Mouse (Mus musculus) adipocyte (in vitro differentiated cells): Measurements from ENCODE around the gene Gm10190.
A peak's percentile ranks its signal among the peaks of the same experiment; 100 is the strongest.

ENCODE experiments used
- DNase-seq: peaks from one replicate; pipeline ENCODE4 v3.0.0-alpha.2; 2016; ENCODE audit warnings: low spot score

Gene Gm10190

DNA sequence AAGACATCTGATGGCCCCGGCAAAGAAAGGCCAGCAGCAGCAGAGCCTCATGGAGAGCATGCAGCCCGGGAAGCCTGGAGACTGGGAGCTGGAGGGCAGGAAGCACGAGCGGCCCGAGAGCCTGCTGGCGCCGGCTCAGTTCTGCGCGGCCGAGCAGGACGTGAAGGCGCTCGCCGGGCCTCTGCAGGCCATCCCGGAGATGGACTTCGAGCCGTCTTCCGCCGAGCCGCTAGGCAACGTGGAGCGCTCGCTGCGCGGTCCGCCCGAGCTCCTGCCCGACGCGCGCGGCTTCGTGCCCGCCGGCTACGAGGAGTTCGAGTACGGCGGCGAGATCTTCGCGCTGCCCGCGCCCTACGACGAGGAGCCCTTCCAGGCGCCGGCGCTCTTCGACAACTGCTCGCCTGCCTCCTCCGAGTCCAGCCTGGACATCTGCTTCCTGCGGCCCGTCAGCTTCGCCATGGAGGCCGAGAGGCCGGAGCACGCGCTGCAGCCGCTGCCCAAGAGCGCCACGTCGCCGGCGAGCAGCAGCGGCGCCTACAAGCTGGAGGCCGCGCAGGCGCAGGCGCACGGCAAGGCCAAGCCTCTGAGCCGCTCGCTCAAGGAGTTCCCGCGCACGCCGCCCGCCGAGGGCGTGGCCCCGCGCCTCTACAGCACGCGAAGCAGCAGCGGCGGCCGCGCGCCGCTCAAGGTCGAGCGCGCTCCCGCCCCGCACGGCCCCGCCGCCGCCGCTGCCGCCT lies at the start of gene Gm10190:
Gene Gm10190, minus strand, starts transcription at position 553 of the 737 bp plus-strand sequence.
- DNase-seq: no peak

GRCm38 (mm10) chr17:80420998-80421397 lies 47.7 kb upstream of the Gm10190 start:
- DNase-seq: no peak

DNA sequence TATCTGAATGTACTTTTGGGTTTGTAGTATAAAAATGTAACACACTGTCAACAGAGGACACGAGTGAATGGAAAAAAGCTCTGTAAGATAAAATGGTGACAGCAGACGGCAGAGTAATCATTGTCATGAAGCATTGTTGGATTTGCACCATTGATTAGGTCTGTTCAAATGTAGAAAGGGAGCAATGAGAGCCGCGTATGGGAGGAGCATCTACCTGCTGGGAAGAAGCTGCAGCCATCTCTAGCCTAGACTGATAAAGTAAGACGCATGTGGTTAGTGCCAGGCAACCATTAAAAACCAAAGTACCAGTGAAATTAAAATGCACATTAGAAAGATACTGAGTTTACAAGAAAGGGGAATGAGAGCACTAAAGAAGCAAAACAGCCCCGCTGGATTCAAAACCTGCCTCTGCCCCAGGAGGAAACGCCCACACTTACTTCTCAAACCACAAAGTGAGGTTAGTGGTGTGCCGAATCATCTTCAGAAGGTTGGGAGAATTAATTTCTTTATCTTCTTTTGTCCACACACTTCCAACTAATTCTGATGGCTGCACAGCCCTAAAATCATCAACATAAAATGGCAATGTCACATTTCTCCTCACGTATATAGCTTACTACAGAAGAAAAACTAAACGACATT lies 45.4 kb upstream of the Gm10190 start:
- no peak for DNase-seq

DNA sequence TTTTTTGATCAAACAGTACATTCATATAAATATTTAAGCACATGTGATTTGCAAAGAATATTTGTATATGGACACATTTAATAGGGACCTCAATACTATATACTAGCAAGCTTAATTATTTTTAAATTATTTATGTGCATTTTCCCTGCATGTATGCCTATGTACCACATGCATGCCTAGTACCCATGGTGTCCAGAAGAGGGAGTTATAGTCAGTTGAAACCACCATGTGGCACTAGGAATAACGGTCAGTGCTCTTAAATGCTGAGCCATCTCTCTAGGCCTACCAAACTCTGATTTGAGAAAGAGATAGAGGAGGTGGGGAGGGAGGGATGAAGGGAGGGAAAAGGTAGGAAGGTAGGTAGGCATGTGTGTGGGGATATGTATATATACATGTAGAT lies 37.8 kb upstream of the Gm10190 start:
- DNase-seq: no peak

DNA sequence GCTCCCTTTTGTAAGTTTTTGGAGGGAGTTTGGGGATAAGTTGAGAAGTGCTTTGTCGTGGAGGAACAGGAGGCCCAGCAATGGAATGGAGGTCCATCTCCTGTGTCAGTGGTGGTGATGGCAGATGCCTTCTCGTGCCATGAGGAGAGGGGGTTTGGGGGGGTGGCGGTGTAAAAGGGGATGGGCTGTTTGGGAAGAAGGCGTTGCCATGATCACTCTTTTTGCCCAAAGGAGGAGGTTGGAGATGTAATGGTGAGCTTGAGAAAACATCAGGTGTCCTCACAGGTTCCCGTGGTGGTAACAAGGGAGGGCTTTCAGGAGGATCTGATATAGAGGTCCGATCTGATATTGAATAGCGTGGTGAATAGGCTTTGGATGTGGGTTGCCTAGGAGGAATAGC lies 24.9 kb upstream of the Gm10190 start:
- DNase-seq: no peak

DNA sequence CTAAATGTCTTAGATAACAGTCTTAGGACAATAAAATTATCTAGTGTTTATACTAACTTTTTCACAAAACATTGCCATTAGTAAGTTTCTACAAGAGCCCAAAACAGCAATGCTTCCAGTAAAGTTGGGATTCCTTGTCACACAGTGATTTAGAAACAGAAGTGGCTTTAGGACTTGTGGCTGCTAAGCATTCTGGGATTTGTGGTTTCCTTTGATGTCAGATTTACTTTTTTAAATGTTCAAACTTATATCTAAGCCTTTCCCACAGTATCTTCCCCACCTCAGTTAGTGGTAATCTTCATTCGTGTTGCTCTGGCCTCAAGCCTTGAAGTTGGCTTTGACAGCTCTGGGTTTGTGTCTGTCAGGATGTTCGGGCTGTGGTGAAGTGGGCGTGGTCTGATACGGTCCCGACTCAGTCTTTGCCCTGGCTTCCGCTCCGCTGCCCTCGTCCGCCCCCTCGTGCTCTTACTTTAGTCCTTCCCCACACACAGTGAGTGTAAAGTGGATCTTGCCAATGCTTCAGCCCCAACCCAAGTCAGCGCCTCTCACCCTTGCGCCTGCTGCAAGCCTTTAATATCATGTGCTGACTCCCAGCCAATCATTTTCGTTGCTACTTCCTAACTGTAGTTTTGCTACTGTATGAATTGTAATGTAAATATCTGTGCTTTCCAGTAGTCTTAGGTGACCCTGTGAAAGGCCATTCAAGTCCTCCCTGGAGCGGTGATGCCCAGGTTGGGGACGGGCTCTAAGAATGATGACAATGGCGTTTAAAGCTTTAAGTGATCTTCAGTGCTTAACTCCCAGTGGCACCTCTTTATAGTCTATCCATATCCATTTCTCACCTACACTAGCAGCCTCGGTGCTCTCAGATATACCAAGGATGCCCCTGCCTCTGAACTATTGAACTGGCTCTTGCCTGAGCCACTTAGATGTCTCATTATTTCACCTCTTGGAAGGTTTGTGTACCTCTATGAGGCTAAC lies 18.4 kb upstream of the Gm10190 start:
- no peak for DNase-seq

DNA sequence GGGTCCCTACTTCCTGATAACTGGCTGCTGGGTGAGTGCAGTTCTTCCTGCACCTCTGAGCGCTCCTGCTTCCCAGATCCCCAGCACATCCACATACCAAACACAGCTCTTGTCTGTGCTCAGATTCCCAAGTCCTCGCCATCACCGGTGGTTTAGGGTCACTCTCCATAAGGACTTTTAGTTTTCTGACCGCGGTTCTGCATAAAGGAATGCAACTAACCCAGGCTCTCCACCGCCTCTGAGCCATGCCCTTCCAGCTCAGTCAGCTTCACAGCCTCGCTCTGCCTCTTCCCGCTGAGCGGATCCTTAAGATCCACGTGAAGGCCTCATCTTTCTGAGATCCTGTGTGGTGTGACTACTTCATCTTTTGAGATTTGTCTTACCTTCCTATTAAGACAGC lies 16.7 kb upstream of the Gm10190 start:
- DNase-seq: no peak

- DNase-seq: peak; percentile 20
Measured at GRCm38 (mm10) chr17:80385671-80386070, 12.3 kb upstream of the Gm10190 start.

- DNase-seq: peak; percentile 42
Measured at GRCm38 (mm10) chr17:80378386-80378785, 5.0 kb upstream of the Gm10190 start.

DNA sequence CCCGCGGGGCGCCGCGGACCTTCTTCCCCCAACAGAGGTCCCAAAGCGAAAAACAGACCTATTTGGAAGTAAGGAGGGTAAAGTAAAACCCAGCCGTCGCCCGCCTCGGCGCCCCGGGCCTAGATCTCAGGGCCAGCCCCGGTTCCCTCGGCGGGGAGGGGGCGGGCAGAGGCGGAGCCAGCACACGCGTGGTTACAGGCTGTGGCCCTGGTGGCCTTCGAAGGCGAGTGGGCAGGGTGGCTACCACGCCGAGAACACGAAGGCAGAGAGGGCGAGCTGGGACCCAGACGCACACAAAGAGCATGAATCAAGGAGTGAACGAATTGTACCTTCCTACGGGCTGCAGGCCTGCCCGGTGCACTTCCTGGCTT lies 370 bp upstream of the Gm10190 start:
- DNase-seq: no peak

GRCm38 (mm10) chr17:80368606-80369005 lies 4.7 kb downstream of the Gm10190 start:
- no peak for DNase-seq

DNA sequence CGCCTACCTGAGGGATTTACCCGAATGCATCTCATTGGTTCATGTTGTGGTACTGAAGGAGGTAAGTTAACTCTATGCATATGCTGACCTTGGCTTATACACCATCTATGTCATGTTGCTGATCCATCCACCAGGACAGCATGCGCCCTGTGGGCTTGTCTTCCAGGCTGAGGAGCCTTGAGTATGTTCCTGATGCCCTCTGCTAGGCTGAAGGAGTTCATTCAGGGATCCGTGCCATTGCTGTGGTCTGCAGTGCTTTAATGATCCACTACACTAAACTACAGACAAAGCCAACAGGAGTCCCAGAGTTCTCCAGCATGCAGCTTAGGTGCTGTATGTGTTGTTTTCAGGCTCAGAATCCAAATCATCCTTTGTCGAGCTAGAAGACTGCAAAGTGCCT lies 6.1 kb downstream of the Gm10190 start:
- peak; percentile 62 for DNase-seq

GRCm38 (mm10) chr17:80360245-80360644 lies 13.1 kb downstream of the Gm10190 start:
- no peak for DNase-seq

- DNase-seq: no peak
Measured at GRCm38 (mm10) chr17:80347234-80347633, 26.1 kb downstream of the Gm10190 start.

DNA sequence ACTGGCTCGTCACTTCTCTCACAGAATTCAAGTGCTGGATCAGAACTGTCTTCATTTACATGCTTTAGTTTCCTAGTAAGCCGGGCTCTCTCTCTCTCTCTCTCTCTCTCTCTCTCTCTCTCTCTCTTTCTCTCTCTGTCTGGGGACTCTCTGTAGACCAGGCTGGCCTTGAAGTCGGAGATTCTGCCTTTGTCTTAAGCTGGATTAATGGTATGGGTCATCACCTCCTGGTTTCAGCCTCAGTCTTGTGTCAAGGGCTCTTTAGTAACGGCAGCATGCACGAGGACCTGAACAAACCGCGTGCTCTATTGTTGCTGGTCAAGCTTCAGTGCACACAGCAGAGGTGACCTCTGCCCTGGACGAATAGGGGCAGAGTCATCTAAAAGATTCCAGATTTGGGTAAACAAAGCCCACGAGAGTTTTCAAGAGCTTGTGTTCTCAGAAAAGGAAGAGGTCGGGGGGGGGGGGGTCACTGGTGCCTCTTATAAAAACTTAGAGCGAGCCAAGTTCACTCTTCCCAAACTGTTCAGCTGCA lies 26.7 kb downstream of the Gm10190 start:
- DNase-seq: no peak

- no peak for DNase-seq
Measured at GRCm38 (mm10) chr17:80345277-80345676, 28.1 kb downstream of the Gm10190 start.

- peak; percentile 22 for DNase-seq
Measured at GRCm38 (mm10) chr17:80332386-80332785, 41.0 kb downstream of the Gm10190 start.

- DNase-seq: no peak
Measured at GRCm38 (mm10) chr17:80326431-80326830, 46.9 kb downstream of the Gm10190 start.

DNA sequence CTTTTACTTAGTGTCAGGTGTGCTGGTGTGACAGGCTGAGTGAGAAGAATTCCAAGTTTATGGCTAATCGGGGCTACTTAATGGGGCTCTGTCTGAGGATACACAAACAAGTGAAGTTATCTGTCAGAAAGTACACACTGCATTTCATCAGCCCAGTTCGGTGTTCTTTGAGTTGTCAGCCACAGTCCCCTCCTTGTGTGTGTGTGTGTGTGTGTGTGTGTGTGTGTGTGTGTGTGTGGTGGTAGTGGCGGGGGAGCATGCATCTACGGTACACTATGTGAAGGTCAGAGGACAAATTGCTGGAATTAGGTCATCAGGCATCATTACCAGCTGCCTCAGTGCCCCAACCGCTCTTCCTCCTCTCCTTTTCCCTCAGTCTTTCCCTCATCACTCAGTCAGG lies 47.9 kb downstream of the Gm10190 start:
- no peak for DNase-seq

DNA sequence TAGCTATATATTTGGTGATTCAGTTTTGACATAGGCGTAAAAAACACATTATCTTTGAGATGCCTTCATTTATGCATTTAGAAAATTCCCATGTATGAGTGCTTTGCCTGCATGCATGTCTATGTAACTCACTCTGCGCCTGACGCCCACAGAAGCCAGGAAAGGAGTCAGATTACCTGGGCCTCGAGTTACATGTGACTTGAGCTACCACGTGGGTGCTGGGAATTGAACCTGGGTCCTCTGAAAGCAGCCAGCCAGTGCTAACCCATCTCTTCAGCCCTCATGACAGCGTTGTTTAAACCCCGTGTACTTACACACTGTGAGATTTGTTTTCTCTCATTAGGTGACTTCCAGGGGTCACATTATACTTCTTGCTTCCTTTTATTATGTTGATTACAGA lies 48.8 kb downstream of the Gm10190 start:
- DNase-seq: no peak

DNA sequence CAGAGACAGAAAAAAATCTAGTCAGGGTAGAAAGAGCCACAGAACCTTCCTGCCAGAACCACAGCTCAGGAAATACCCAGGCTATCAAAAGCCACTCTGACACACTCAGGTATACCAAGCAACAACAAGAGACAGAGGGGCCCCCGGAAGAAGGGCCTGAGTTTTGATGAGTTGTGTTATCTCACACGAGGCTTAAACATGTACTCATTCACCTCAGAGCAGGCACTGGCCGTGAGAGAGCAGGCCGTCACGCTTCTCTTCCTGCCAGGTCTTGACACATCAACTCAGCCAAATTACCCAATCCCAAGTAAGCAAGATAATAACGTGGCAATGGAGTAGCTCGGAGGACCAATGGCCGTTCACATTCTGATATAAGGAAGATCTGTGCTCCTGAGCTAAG lies 49.7 kb downstream of the Gm10190 start:
- DNase-seq: no peak
